Mouse (Mus musculus): ENCODE data around the gene Xcr1. TPM values are rescaled to one million over a fixed set of nuclear protein-coding genes. Genes with fewer than 3 reads are reported as not detected.

Xcr1 gene
- polyA plus RNA-seq, 1 experiment from 2014 or later = not detected

DNA sequence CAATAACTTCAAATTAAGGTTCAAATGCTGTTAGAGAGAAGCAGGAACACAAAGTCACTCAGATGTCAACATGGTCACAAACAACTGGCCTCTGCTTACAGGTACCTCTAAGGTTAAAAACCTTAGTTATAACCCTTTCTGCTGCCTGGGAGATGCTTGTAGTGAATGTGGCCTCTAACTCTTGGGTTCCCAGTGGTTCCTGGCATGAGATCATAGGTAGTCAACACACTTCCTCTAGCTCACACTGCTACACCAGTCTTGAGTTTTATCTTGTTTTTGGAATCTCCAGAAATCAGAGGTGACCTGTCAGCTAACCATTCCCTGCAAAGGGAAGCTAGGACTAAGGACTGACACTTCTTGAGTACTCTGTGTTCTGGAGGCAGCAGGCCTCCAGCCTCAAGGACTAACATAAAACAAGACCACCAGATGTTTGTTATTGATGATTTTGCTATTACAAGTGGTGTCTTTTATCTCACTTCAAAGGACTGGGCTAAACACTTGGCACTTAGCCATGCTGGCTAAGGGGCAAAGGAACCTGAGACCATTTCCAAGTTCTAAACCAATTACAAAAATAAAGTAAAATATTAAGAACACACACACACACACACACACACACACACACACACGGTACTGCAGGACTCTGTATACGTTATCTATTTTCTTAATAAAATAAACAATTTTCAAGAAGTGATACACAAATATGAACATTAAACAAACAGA lies 11.7 kb downstream of the Xcr1 start:
- peaks cover 27% of the 10 kb centered on the region for H3K4me1 ChIP-seq (replicated peaks)
- no peak for ATAC-seq (replicated peaks; ENCODE audit: insufficient number of reproducible peaks, insufficient read depth, low FRiP score, low read depth)
- WGBS = 44% methylated on average over 2 of the region's 2 CpGs
- no peaks in the 10 kb centered on the region for H3K9me3 ChIP-seq (replicated peaks)
- H3K4me2 ChIP-seq = peak overlapping the region; percentile 75
- 0 out of 2 replicates have a peak overlapping the region, but pooled peaks have one; percentile 87 for H3K9ac ChIP-seq
- no peaks in the 10 kb centered on the region for H3K27me3 ChIP-seq
- peak overlapping the region; percentile 86 for H3K4me3 ChIP-seq
- peak overlapping the region; percentile 96 for H3K27ac ChIP-seq
- no peaks in the 10 kb centered on the region for H3K36me3 ChIP-seq

DNA sequence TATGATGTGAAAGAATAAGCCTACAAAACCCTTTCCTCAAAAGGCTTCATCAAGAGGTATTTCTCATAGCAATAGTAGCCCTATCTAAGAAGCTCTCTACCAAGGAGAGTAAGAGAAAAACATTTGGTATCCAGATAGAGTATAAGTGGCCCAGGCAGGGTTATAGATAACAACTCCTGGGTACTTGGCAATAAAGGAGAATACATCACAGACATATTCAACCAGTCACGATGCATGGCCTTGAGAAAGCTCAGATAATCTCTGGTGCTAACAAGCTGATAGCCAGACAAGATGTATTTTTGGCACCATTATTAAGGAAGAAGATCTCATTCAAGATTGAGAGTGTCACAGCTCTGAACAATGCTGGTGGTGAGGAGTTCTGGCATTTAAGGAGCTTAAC lies 15.3 kb downstream of the Xcr1 start:
- Histone ChIP-seq H3K4me1 (replicated peaks) (peaks cover 44% of the 10 kb centered on the region), H3K4me2 (no peak overlapping the region), H3K27ac (peak overlapping the region; percentile 94), H3K9me3 (replicated peaks) (no peaks in the 10 kb centered on the region), H3K27me3 (no peaks in the 10 kb centered on the region), H3K9ac (no peak overlapping the region), H3K4me3 (no peak overlapping the region), H3K36me3 (peaks cover 12% of the 10 kb centered on the region)
- WGBS = 24% methylated on average over 1 of the region's 1 CpGs
- no peak for ATAC-seq (replicated peaks; ENCODE audit: insufficient number of reproducible peaks, insufficient read depth, low FRiP score, low read depth)

GRCm38 (mm10) chr9:123845120-123845519 lies 16.7 kb downstream of the Xcr1 start:
- H3K4me1 ChIP-seq (replicated peaks) = peaks cover 42% of the 10 kb centered on the region
- H3K9ac ChIP-seq = no peak overlapping the region
- ATAC-seq (replicated peaks; ENCODE audit: insufficient number of reproducible peaks, insufficient read depth, low FRiP score, low read depth) = peak; percentile 86
- peak overlapping the region; percentile 40 for H3K4me2 ChIP-seq
- 13% methylated on average over 3 of the region's 3 CpGs for WGBS
- H3K27ac ChIP-seq = peak overlapping the region; percentile 94
- H3K4me3 ChIP-seq = no peak overlapping the region
- H3K27me3 ChIP-seq = no peaks in the 10 kb centered on the region
- H3K36me3 ChIP-seq = peaks cover 24% of the 10 kb centered on the region
- H3K9me3 ChIP-seq (replicated peaks) = no peaks in the 10 kb centered on the region

- Histone ChIP-seq H3K9ac (no peak overlapping the region), H3K4me2 (peak overlapping the region; percentile 40), H3K36me3 (peaks cover 29% of the 10 kb centered on the region), H3K4me1 (replicated peaks) (peaks cover 35% of the 10 kb centered on the region), H3K4me3 (no peak overlapping the region), H3K27me3 (no peaks in the 10 kb centered on the region), H3K27ac (peak overlapping the region; percentile 94), H3K9me3 (replicated peaks) (no peaks in the 10 kb centered on the region)
- peak; percentile 80 for ATAC-seq (replicated peaks; ENCODE audit: insufficient number of reproducible peaks, insufficient read depth, low FRiP score, low read depth)
- 39% methylated on average over 3 of the region's 3 CpGs for WGBS
These were observed 17.4 kb downstream of the Xcr1 start for GRCm38 (mm10) chr9:123844468-123844867.

- H3K4me2 ChIP-seq = no peak overlapping the region
- ATAC-seq (replicated peaks; ENCODE audit: insufficient number of reproducible peaks, insufficient read depth, low FRiP score, low read depth) = no peak
- H3K4me1 ChIP-seq (replicated peaks) = peaks cover 20% of the 10 kb centered on the region
- no peaks in the 10 kb centered on the region for H3K27me3 ChIP-seq
- H3K4me3 ChIP-seq = no peak overlapping the region
- no peak overlapping the region for H3K9ac ChIP-seq
- no peak overlapping the region for H3K27ac ChIP-seq
- WGBS = 86% methylated on average over 6 of the region's 6 CpGs
- no peaks in the 10 kb centered on the region for H3K9me3 ChIP-seq (replicated peaks)
- H3K36me3 ChIP-seq = peaks cover 63% of the 10 kb centered on the region
These were observed 21.6 kb downstream of the Xcr1 start for GRCm38 (mm10) chr9:123840243-123840642.

- Histone ChIP-seq H3K4me3 (no peak overlapping the region), H3K4me2 (no peak overlapping the region), H3K27me3 (no peaks in the 10 kb centered on the region), H3K9me3 (replicated peaks) (no peaks in the 10 kb centered on the region), H3K4me1 (replicated peaks) (no peaks in the 10 kb centered on the region), H3K27ac (no peak overlapping the region), H3K36me3 (peaks cover 66% of the 10 kb centered on the region), H3K9ac (no peak overlapping the region)
- WGBS = 80% methylated on average over 3 of the region's 3 CpGs
- no peak for ATAC-seq (replicated peaks; ENCODE audit: insufficient number of reproducible peaks, insufficient read depth, low FRiP score, low read depth)
These were observed 26.0 kb downstream of the Xcr1 start for GRCm38 (mm10) chr9:123835851-123836250.

DNA sequence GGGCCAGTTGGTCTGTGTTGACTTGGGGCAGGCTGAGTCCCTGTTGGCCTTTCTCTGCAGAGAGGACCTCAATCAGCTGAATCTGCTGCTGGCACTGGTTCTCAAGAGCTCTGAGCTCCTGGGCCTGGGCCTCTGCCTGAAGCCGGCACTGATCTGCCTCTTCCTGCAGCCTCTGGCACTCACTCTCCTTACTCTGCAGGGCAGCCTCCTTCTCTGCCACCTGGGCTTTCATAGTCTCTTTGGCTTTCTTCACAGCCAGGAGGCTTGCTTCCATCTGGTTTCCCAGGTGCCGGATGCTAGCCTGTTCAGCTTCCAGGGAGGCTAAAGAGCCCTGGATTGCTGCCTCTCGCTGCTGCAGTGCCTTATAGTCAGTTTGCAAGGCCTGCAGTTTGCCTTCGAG lies 32.9 kb downstream of the Xcr1 start:
- no peak overlapping the region for H3K4me3 ChIP-seq
- peaks cover 65% of the 10 kb centered on the region for H3K36me3 ChIP-seq
- no peak overlapping the region for H3K27ac ChIP-seq
- no peak for ATAC-seq (replicated peaks; ENCODE audit: insufficient number of reproducible peaks, insufficient read depth, low FRiP score, low read depth)
- WGBS = 87% methylated on average over 4 of the region's 4 CpGs
- no peaks in the 10 kb centered on the region for H3K4me1 ChIP-seq (replicated peaks)
- H3K9ac ChIP-seq = no peak overlapping the region
- H3K9me3 ChIP-seq (replicated peaks) = no peaks in the 10 kb centered on the region
- no peaks in the 10 kb centered on the region for H3K27me3 ChIP-seq
- H3K4me2 ChIP-seq = no peak overlapping the region

DNA sequence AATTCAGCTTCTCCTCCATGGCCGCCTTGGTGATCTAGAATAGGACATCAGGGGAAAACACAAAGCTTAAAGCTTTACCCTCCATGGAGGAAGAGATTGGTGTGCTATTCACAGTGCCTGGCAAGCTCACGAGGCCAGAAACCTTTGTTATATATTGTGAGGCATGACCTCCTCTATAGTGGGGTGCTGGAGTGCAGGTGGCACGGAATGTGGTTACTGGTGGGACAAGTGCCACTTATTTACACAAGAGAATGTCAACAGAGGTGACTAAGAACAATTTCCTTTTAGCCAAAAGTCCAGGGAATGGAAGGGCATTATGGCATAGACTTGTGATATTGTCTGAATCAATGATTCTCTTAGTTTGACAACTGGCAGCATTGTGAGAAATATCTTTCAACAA lies 35.2 kb downstream of the Xcr1 start:
- no peaks in the 10 kb centered on the region for H3K4me1 ChIP-seq (replicated peaks)
- no peak overlapping the region for H3K4me2 ChIP-seq
- no peak overlapping the region for H3K4me3 ChIP-seq
- no peak for ATAC-seq (replicated peaks; ENCODE audit: insufficient number of reproducible peaks, insufficient read depth, low FRiP score, low read depth)
- 88% methylated on average over 3 of the region's 3 CpGs for WGBS
- no peaks in the 10 kb centered on the region for H3K27me3 ChIP-seq
- no peak overlapping the region for H3K9ac ChIP-seq
- H3K9me3 ChIP-seq (replicated peaks) = no peaks in the 10 kb centered on the region
- peaks cover 82% of the 10 kb centered on the region for H3K36me3 ChIP-seq
- no peak overlapping the region for H3K27ac ChIP-seq

GRCm38 (mm10) chr9:123818601-123819000 lies 43.2 kb downstream of the Xcr1 start:
- H3K27me3 ChIP-seq = no peaks in the 10 kb centered on the region
- ATAC-seq (replicated peaks; ENCODE audit: insufficient number of reproducible peaks, insufficient read depth, low FRiP score, low read depth) = no peak
- H3K4me1 ChIP-seq (replicated peaks) = 0 out of 2 replicates have a peak, but pooled peaks cover 5% of the 10 kb centered on the region
- no peak overlapping the region for H3K4me3 ChIP-seq
- 75% methylated on average over 2 of the region's 2 CpGs for WGBS
- peaks cover 80% of the 10 kb centered on the region for H3K36me3 ChIP-seq
- H3K9me3 ChIP-seq (replicated peaks) = no peaks in the 10 kb centered on the region
- no peak overlapping the region for H3K27ac ChIP-seq
- H3K4me2 ChIP-seq = no peak overlapping the region
- H3K9ac ChIP-seq = no peak overlapping the region

DNA sequence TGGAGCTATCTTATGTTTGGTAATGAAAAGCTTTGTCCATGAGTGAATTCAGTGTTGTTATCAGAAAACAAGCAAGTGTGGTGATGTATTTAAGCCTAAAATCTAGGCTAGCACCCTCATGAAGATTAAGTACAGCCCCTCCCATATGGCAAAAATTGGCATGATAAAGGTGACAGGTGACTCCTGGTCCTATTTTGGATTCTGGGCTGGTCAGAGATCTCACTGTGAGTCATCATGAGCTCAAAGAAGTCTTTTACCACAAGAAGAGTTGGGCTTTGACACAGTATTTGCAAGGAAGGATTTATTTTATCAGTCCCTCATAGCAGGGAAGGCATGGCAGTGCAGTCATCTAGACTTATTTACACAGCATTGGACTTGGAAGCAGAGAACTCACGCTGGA lies 45.8 kb downstream of the Xcr1 start:
- WGBS = 78% methylated on average over 1 of the region's 1 CpGs
- no peak overlapping the region for H3K4me3 ChIP-seq

DNA sequence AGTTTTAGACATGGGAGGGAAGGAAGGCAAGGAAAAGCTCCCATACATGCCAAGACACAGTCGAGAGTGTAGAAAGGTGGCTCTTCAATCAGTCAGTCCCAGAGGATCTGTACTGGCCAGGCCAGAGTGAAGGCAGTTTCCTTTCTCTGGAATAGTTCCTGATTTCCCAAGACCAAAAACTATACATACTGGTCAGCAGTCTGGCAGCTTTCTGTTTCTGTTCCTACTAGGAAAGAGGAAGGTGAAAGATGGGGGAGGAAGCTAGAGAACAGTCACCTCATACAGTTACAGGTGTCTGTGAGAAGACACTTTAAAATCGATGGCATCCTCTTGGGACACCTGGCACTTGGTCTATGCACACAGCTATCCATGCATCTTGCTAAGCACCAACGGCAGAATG lies 46.4 kb downstream of the Xcr1 start:
- peaks cover 65% of the 10 kb centered on the region for H3K36me3 ChIP-seq
- WGBS = 76% methylated on average over 3 of the region's 3 CpGs

More for the DNA sequence above, 45.8 kb downstream of the Xcr1 start:
- Histone ChIP-seq H3K4me1 (replicated peaks) (0 out of 2 replicates have a peak, but pooled peaks cover 5% of the 10 kb centered on the region), H3K4me2 (no peak overlapping the region), H3K36me3 (peaks cover 65% of the 10 kb centered on the region), H3K9me3 (replicated peaks) (no peaks in the 10 kb centered on the region), H3K9ac (no peak overlapping the region), H3K27me3 (no peaks in the 10 kb centered on the region), H3K27ac (no peak overlapping the region)
- no peak for ATAC-seq (replicated peaks; ENCODE audit: insufficient number of reproducible peaks, insufficient read depth, low FRiP score, low read depth)

GRCm38 (mm10) chr9:123814821-123815220 lies 47.0 kb downstream of the Xcr1 start:
- Histone ChIP-seq H3K4me2 (no peak overlapping the region), H3K9me3 (replicated peaks) (no peaks in the 10 kb centered on the region), H3K36me3 (peaks cover 68% of the 10 kb centered on the region), H3K27me3 (no peaks in the 10 kb centered on the region), H3K27ac (no peak overlapping the region), H3K4me1 (replicated peaks) (0 out of 2 replicates have a peak, but pooled peaks cover 5% of the 10 kb centered on the region), H3K9ac (no peak overlapping the region), H3K4me3 (no peak overlapping the region)
- WGBS = 53% methylated on average over 4 of the region's 4 CpGs
- ATAC-seq (replicated peaks; ENCODE audit: insufficient number of reproducible peaks, insufficient read depth, low FRiP score, low read depth) = no peak

More for the DNA sequence above, 46.4 kb downstream of the Xcr1 start:
- no peak overlapping the region for H3K9ac ChIP-seq
- H3K27ac ChIP-seq = no peak overlapping the region
- ATAC-seq (replicated peaks; ENCODE audit: insufficient number of reproducible peaks, insufficient read depth, low FRiP score, low read depth) = no peak
- no peaks in the 10 kb centered on the region for H3K27me3 ChIP-seq
- no peak overlapping the region for H3K4me3 ChIP-seq
- H3K4me2 ChIP-seq = no peak overlapping the region
- no peaks in the 10 kb centered on the region for H3K9me3 ChIP-seq (replicated peaks)
- H3K4me1 ChIP-seq (replicated peaks) = 0 out of 2 replicates have a peak, but pooled peaks cover 5% of the 10 kb centered on the region
